Mouse (Mus musculus): ENCODE measurements around the gene Lexm. TPM values are rescaled to one million over a fixed set of nuclear protein-coding genes. Genes with fewer than 3 reads are reported as not detected.

Lexm gene
- polyA plus RNA-seq (2012; rRNA removed) = 0.15 TPM in 1 of 2 replicates, not detected in the other

GRCm38 (mm10) chr4:106617056-106617455 is at the start of gene Lexm:
Gene Lexm, minus strand, starts transcription at chr4:106617241.

GRCm38 (mm10) chr4:106650833-106651527 is 33.9 kb upstream of the Lexm start, which contains the start of gene Pars2:
Gene Pars2, plus strand, starts transcription at chr4:106651069.

GRCm38 (mm10) chr4:106622030-106622493 is 5.0 kb upstream of the Lexm start, which contains the start of gene Ttc22:
Gene Ttc22, plus strand, starts transcription at chr4:106622432.

DNA sequence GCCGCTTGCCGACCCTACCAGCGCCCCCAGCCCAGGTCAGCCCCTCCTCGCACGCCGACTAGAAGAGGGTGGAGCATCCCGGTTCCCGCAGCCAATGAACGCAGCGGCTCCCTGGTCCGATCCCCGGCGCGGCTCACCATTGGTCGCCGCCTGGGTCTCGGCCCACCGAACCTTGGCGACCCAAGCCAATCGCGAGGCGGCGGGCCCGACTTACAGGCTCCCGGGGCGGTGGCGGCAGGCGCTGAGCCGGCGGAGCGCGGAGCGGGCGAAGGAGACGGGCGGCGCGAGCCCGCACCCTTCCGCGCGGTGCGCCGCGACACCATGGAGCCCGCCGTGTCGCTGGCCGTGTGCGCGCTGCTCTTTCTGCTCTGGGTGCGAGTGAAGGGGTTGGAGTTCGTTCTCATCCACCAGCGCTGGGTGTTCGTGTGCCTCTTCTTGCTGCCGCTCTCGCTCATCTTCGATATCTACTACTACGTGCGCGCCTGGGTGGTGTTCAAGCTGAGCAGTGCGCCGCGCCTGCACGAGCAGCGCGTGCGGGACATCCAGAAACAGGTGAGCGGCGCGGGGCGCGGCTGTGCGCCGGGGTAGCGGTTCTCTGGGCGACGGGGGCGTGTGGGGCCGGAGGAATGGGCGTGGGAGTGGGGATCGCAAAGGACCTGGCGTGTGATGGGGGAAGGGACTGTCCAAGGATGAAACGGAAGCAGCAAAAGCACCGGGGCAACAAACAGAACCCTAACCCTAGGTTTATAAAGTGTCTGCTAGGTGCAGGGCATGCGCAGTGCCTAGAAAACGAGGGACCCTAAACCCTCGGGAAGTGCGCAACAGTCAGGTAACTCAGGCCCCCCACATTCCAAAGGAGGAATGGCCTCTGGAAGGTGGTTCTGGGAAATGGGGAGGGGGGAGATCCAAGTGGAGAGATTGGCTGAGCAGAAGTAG is 55.9 kb downstream of the Lexm start, which contains the start of gene Dhcr24:
TSS of gene Dhcr24 (plus strand) at position 193 of the 936 bp plus-strand sequence.

Other genes starting within 250 kb of the Lexm start
- 2.6 and 4.7 TPM in 2 replicates for gene Pcsk9, start 152.9 kb downstream of the Lexm start, polyA plus RNA-seq (2012; rRNA removed)
- gene Bsnd, start 125.0 kb downstream of the Lexm start, polyA plus RNA-seq (2012; rRNA removed) = not detected in 2 replicates
- gene Dhcr24, start 56.2 kb downstream of the Lexm start, polyA plus RNA-seq (2012; rRNA removed) = 83.1 and 84.8 TPM in 2 replicates
- 2.9 and 3.2 TPM in 2 replicates for gene Ttc22, start 5.2 kb upstream of the Lexm start, polyA plus RNA-seq (2012; rRNA removed)
- 11.1 TPM in 2 replicates for gene Pars2, start 33.8 kb upstream of the Lexm start, polyA plus RNA-seq (2012; rRNA removed)
- 254 and 283 TPM in 2 replicates for gene Ttc4, start 61.7 kb upstream of the Lexm start, polyA plus RNA-seq (2012; rRNA removed)
- gene Mroh7, start 113.7 kb upstream of the Lexm start, polyA plus RNA-seq (2012; rRNA removed) = 1.5 and 1.6 TPM in 2 replicates
- 0.05 TPM in 1 of 2 replicates, not detected in the other for gene Fam151a, start 116.6 kb upstream of the Lexm start, polyA plus RNA-seq (2012; rRNA removed)
- gene Acot11, start 187.8 kb upstream of the Lexm start, polyA plus RNA-seq (2012; rRNA removed) = 2.2 and 2.5 TPM in 2 replicates

Data from central nervous system, embryonic 18 days (tissue).